Mouse (Mus musculus) embryonic fibroblast, embryonic 13.5 days (primary cell): Measurements from ENCODE around the gene H3f3a.

Experiments used
- CTCF ChIP-seq: IDR thresholded peaks from 2 replicates; pipeline ENCODE4 v1.5.1; 2011; ENCODE audit warnings: mild to moderate bottlenecking, control low read depth, low read length, moderate library complexity, borderline replicate concordance; ENCODE audit not compliant: insufficient read depth
- POLR2A ChIP-seq: IDR thresholded peaks from 2 replicates; pipeline ENCODE4 v1.6.1; 2011; ENCODE audit warnings: low read depth, mild to moderate bottlenecking, control low read depth, low read length, moderate library complexity

- TF ChIP-seq CTCF (no peak), POLR2A (no peak)
These were observed 2.8 kb downstream of the H3f3a start for GRCm38 (mm10) chr1:180810976-180811375.
